Mouse (Mus musculus) ovary, postnatal 10 days (tissue): ENCODE results near the gene Ttbk2.

Experiments used
- DNase-seq: peaks from one replicate; pipeline ENCODE4 v3.0.0; 2022; ENCODE audit warnings: low spot score

Gene Ttbk2

GRCm38 (mm10) chr2:120850424-120851082, at the start of gene Ttbk2:
Gene Ttbk2, minus strand, starts transcription at chr2:120850604.
- peak; percentile 99 for DNase-seq

- DNase-seq = no peak
These were observed 46.0 kb upstream of the Ttbk2 start for GRCm38 (mm10) chr2:120896361-120896760.

- no peak for DNase-seq
These were observed 37.2 kb upstream of the Ttbk2 start for GRCm38 (mm10) chr2:120887601-120888000.

- DNase-seq = no peak
These were observed 22.8 kb upstream of the Ttbk2 start for GRCm38 (mm10) chr2:120873192-120873591.

GRCm38 (mm10) chr2:120871447-120872336, 21.3 kb upstream of the Ttbk2 start:
- no peak for DNase-seq

- no peak for DNase-seq
These were observed 16.9 kb upstream of the Ttbk2 start for GRCm38 (mm10) chr2:120867336-120867735.

GRCm38 (mm10) chr2:120866561-120866960, 16.2 kb upstream of the Ttbk2 start:
- DNase-seq = no peak

- DNase-seq = no peak
These were observed 13.0 kb upstream of the Ttbk2 start for GRCm38 (mm10) chr2:120863389-120863788.

- DNase-seq = no peak
These were observed 10.3 kb upstream of the Ttbk2 start for GRCm38 (mm10) chr2:120860699-120861098.

- DNase-seq = no peak
These were observed 7.7 kb upstream of the Ttbk2 start for GRCm38 (mm10) chr2:120858131-120858530.

- no peak for DNase-seq
These were observed 2.7 kb upstream of the Ttbk2 start for GRCm38 (mm10) chr2:120853151-120853550.

- DNase-seq = no peak
These were observed 2.2 kb upstream of the Ttbk2 start for GRCm38 (mm10) chr2:120852626-120853025.

GRCm38 (mm10) chr2:120849449-120850423, 668 bp downstream of the Ttbk2 start, which contains the start of gene Cdan1:
Gene Cdan1, minus strand, starts transcription at chr2:120850128.
- peak; percentile 31 for DNase-seq

GRCm38 (mm10) chr2:120845280-120845679, 5.1 kb downstream of the Ttbk2 start:
- no peak for DNase-seq

GRCm38 (mm10) chr2:120843990-120844389, 6.4 kb downstream of the Ttbk2 start:
- no peak for DNase-seq

GRCm38 (mm10) chr2:120841211-120841610, 9.2 kb downstream of the Ttbk2 start:
- no peak for DNase-seq

- DNase-seq = no peak
These were observed 15.2 kb downstream of the Ttbk2 start for GRCm38 (mm10) chr2:120835167-120835566.

GRCm38 (mm10) chr2:120826936-120827638, 23.3 kb downstream of the Ttbk2 start:
- DNase-seq = no peak

GRCm38 (mm10) chr2:120770265-120770935, 80.0 kb downstream of the Ttbk2 start:
- DNase-seq = no peak

GRCm38 (mm10) chr2:120761922-120762321, 88.5 kb downstream of the Ttbk2 start:
- DNase-seq = no peak

GRCm38 (mm10) chr2:120748041-120748440, 102.4 kb downstream of the Ttbk2 start:
- DNase-seq = no peak
